Mouse (Mus musculus) heart, postnatal 0 days (tissue): ENCODE measurements around the gene Col25a1.

ENCODE experiments used
- CTCF ChIP-seq: IDR thresholded peaks from 2 replicates; pipeline ENCODE4 v1.5.1; 2016; ENCODE audit warnings: antibody characterized with exemption, control low read depth, low read depth
- EP300 ChIP-seq: IDR thresholded peaks from 2 replicates; pipeline ENCODE4 v1.6.1; 2016; ENCODE audit warnings: antibody characterized with exemption, low read depth

DNA sequence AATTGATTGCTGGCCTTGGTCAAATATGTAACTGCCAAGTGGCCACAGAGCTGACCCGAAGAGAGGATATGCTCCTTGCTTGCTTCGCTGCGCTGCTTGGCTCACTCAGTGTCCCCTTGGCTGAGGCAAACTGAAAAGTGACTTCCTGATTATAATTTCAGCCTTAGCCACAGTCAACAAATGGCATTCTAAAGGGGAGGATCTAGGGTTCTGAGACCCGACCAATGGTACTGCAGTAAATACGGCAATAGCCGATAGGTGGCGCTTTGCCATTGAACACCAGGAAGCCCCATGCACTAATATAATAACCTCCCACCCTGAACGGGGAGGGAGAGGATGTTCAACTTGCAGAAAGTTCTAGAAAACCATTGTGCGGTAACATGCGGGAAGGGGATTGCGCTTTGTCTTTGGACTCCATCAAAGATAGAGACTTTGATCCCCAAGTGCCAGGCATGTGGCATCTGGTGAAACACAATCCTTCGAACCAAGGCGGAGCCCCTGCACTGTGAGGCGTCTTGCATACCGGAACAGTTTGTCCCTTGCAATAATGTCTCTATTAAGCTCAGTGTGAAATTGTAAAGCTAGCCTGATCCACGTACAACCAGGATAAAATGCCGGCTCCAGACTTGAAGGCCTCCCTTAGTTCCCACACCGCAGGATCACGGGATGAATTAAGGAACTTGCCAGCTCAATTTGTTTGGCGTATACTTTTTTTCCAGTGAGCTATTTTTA lies 363.5 kb downstream of the Col25a1 start:
- no peak for TF ChIP-seq CTCF
- TF ChIP-seq EP300: no peak
